Mouse (Mus musculus) thymus, postnatal 25 days (tissue): ENCODE measurements around the gene Uts2.

Source experiments
- DNase-seq: peaks from one replicate; pipeline ENCODE4 v3.0.0; 2022

Gene Uts2

DNA sequence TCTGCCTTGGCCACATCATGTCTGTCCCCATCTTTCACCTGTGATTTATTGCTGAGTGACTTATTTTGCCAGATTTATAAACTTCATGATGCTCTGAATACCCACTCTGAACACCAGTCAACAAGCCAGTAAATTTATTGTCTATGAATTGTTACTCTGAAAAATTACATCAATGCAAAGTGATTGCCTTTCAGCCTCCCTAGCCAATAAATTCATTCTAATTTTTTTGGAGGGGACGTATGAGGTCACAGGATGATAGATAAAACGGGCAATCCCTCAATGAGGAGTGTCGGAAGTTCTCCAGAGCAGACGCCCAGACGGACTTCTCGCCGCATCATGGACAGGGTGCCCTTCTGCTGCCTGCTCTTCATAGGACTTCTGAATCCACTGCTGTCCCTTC is at the start of gene Uts2:
Gene Uts2 (plus strand): TSS at position 301 of the 400 bp plus-strand sequence.
- no peak for DNase-seq

- DNase-seq, result no peak
Observed at GRCm38 (mm10) chr4:150950972-150951371, 45.9 kb upstream of the Uts2 start.

- no peak for DNase-seq
Observed at GRCm38 (mm10) chr4:150956369-150957105, 40.4 kb upstream of the Uts2 start.

GRCm38 (mm10) chr4:150957106-150957458 is 39.8 kb upstream of the Uts2 start:
- DNase-seq, result no peak

- no peak for DNase-seq
Observed at GRCm38 (mm10) chr4:150958536-150958935, 38.4 kb upstream of the Uts2 start.

- DNase-seq, result no peak
Observed at GRCm38 (mm10) chr4:150962231-150962630, 34.7 kb upstream of the Uts2 start.

DNA sequence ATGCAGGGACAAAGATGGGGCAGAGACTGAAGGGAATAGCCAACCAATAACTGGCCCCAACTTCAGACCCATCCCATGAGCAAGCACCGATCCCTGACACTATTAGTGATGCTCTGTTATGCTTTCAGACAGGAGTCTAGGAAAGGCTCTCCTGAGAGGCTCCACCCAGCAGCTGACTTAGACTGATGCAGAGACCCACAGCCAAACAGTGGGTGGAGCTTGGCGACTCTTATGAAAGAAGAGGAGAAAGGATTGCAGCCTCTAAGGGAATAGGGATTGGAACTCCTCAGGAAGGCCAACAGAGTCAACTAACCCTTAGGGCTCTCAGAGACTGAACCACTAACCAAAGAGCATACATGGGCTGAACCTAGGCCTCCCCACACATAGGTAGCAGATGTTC is 33.2 kb upstream of the Uts2 start:
- DNase-seq, result no peak

DNA sequence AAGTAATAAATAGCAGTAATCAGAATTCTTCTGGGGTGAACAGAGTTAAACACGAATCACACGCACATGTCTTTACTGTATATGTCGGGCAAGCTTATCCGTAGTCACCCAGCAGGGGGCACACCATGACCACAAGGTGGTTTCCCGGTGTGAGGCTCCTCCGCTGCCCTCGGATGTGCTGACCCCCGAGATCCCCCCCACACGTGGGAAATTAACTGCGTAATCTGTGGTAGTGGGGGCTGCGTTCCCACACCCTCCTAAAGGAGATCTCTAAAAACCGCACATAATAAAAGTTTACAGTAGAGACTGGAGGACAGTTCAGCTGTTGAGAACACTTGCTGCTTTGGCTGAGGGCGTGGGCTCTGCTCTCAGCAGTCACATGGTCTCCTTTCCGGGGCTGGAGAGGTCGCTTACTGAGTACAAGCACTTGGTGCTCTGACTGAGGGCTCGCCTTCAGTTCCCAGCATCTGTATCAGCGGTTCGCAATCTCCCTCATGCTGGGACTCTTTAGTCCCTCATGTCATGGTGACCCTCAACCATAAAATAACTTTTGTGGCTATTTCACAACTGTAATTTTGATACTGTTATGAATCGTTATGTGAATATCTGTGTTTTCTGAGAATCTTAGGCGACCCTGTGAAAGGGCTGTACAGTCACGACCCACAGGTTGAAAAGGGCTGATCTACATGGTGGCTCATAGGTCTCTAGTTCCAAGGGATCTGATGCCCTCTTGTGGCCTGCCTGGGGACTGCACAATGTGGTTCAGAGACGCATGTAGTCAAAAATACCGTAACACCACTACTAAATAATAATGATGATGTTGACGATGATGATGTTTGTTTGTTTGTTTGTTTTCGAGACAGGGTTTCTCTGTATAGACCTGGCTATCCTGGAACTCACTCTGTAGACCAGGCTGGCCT is 32.0 kb upstream of the Uts2 start:
- peak; percentile 92 for DNase-seq

- DNase-seq, result no peak
Observed at GRCm38 (mm10) chr4:150965555-150965951, 31.3 kb upstream of the Uts2 start.

DNA sequence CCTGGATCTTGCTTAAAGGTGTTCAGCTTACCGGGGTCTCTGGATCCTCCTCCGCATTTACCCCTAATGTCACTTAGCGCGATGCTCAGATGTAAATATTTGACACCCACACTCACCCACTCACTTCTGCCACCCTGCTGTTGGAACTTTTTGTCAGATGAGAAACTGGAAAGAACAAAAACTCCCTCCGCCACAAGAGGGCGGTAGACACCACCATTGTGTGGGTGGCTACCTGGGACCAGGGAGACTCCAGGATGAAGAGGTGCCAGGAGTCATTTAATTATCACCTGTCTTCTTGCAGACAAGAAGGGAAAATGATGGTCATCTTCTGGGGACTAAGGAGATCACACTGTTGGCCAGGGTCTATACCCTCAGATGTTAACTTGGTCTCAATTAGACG is 30.3 kb upstream of the Uts2 start:
- DNase-seq, result peak; percentile 70

GRCm38 (mm10) chr4:150968956-150969355 is 27.9 kb upstream of the Uts2 start:
- DNase-seq, result no peak

GRCm38 (mm10) chr4:150973264-150973663 is 23.6 kb upstream of the Uts2 start:
- no peak for DNase-seq

DNA sequence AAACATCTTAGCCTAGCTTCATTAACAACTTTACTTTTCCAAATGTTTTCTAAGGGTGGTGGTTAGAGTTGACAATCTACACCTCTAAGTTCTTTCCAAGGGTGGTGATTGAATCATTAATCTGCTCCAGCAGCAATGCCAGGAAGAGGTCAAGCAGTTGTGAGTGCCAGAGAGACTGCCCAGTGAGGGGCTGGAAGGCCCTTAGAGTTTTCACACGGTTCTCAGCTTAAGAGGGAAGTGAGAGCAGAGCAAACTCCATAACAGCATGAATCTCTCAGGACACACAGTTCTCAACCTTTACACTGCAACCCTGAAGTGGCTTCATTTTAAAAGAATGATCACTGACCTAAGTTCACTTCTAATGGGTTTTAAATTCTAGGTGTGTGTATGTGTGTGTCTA is 21.8 kb upstream of the Uts2 start:
- no peak for DNase-seq

DNA sequence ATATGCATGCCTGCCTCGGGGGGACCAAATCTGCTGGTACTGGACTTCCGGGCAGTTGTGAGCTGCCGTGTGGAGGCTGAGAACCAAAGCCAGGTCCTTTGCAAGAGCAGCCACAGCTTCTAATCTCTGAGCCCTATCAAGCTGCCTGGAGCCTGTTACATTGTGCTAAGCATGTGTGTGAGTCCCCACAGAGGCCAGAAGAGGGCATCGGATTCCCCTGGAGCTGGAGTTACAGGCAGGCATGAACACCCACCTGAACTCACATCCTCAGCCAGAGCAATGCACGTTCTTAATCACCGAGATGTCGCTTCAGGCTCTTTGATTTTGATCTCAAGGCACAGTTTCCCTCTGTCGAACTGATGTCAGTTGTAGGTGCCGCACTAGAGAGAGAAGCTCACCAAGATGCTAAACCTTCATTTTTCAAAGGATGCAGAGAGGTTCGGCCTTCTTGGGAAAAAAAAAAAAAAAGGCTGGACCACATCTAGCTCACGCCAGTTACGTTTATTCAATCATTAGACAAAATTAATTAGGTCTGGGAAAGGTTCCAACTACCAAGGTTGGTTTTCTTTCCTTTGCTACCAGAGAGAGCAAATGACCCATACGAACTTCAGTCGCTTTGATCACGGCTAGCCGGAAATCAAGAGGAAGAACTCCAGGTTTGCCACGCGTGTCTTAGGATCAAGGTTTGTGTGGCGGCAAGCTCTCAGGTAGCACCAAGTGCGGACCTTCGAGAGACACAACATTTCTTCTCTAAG is 18.6 kb upstream of the Uts2 start:
- DNase-seq, result no peak

GRCm38 (mm10) chr4:150979455-150979854 is 17.4 kb upstream of the Uts2 start:
- DNase-seq, result no peak

DNA sequence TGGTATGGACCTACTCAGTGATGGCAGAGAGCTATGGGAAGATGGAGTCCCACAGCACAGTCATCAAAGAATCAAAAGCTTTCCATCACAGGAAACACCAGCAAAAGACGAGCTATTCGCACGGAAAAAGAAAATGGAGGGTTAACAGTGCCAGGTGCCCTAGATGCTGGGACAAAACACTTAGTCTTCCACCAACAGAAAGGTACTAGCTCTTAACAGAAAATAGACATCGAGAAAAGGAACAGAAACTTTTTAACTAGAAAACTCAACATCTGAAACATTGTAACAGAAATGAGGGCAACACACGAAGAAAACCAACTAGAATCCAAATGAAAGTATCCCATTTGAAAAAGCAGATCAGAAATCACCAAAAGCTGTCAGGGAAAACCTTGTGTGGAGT is 16.7 kb upstream of the Uts2 start:
- no peak for DNase-seq

DNA sequence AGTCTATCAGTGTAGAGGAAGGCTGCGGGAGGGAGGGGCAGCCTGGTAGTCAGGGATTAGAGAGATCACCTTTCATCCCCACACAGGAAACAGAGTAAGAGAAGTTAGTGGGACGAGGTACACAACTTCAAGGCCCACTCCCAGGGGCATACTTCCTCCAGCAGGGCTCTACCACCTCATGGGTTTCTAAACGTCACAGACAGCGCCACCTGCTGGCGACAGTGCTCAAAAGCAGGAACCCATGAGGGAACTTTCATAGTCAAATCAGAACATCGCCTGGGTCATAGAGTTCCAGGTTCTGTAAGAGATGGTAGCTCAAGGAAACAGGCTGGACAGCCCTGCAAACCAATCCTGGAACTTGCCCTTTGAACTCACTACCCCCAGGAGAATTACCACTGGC is 6.7 kb upstream of the Uts2 start:
- peak; percentile 31 for DNase-seq

GRCm38 (mm10) chr4:150998626-150999025 is 1.7 kb downstream of the Uts2 start:
- DNase-seq, result no peak

GRCm38 (mm10) chr4:151001397-151001796 is 4.5 kb downstream of the Uts2 start:
- DNase-seq, result no peak

DNA sequence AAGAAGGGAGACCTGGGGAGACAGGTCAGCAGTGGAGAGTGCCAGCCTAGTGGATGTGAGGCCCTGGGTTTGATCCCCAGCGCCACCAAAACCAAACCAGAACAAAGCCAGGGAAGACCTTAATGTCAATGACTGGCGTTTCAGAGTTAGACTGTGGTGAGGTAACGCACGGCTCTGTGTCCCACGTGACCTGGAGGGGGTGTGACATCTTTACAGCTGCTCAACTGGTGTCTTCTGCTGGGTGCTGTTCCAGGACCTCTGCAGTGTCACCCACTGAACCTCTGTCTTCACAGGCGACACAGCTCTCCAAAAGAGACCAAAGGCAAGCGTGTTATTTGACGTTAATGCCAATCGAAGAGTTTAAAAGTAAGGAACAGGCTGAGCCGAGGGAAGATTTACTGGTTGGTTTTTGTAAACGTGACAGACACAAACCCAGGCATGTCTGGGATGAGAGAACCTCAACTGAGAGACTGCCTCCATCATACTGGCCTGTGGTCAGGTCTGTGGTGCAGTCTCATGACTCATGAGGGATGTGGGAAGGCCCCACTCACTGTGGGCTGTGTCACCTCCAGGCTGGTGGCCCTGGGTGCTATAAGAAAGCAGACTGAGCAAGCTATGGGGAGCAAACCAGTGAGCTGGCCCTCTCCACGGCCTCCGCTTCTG is 8.9 kb downstream of the Uts2 start:
- DNase-seq, result peak; percentile 21

DNA sequence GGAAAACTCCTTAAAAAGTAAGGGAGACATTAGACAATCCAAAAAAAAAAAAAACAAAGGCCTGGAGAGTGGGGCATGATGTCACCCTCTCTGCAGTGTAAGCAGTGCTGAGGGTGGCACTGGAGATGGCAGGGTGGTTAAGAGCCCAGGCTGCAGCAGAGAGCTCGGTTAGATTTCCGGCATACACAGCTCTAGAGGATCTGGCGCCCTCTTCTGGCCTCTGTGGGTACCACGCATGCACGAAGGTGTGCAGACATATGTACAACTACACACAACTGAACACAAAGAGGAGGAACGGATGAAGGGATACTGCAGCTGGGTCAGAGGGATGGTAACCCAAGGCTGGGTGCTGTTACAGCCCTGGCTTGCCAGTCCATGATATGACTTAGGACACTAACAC is 10.0 kb downstream of the Uts2 start:
- peak; percentile 67 for DNase-seq

DNA sequence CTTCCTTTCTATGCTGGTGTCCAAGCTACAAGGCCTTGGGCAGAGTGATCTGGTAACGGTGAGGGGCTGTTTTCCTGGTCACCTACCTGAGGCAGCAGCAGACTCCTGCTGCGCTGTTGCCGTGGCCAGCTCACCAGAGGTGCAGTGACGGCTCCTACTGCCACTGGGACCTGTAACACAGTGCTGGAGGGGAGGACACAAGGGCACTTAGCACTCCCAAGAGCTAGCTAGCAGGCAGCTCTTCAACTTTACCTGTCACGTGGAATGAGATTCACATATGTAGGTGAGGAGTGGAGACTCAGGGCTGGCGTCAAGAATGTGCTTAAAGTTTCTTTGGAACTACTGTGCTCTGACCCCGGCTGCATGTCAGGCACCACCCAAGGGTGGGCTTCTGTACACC is 13.4 kb downstream of the Uts2 start:
- no peak for DNase-seq

- no peak for DNase-seq
Observed at GRCm38 (mm10) chr4:151015946-151016345, 19.0 kb downstream of the Uts2 start.
